Mouse (Mus musculus): Measurements from ENCODE around the gene Ssmem1. TPM values are rescaled to one million over a fixed set of nuclear protein-coding genes. Genes with fewer than 3 reads are reported as not detected.
A peak's percentile ranks its signal among the peaks of the same experiment; 100 is the strongest.

The Ssmem1 gene
- total RNA-seq (2021), result under 1 TPM in 1 of 2 experiments, not detected in 1; 0.54 TPM
- long read RNA-seq, experiment 1, result 0 reads
- long read RNA-seq, experiment 2, result 0 reads

DNA sequence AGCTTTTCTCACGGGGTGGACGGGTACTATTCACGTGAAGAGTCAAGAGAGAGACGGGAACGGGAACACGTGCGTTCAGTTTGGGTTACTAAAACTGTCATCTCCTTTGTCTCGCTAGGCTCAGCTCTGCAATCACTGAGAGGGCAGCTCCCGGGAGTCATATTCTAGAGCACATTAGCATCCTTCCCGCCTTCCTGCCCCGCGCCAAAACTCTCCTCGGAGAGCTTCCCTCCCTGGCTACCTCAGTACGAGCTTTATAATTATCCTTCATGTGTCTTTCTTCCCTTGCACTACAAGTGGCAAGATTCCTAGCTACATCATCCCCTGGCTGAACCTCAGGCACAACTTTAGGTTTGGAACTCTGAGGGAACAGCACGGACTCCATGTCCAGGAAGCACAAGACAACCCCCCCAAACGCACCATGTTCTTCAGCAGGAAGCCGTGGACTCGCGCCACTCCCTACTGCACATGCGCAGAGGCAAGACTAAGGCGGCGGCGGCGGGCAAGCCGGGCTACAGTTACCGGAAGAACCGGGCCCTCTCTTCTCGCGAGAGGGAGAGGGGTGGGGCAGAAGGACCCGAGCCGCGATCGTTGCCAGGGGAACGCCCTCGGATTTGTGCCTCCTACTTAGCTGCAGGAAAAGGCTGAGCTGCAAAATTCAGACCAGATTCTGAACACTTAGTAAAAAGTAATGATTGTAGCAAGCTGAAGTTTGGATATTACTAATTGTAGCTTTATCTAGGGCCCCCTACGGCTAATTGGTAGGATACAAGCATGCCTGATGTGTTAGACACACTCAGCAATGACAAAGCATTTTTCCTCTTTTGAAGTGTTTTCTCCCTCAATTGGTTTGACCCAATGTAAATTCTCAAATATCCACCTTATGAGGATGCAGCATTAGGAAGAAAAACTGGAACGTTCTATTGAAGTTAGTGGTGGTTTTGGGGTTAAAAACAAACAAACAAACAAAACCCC is at the start of gene Ssmem1, which contains the start of gene Tmem209:
Gene Ssmem1 (plus strand): TSS at position 585 of the 975 bp plus-strand sequence.
Gene Tmem209 (minus strand): TSS at position 519 of the 975 bp plus-strand sequence.
- peak; percentile 98 for DNase-seq

DNA sequence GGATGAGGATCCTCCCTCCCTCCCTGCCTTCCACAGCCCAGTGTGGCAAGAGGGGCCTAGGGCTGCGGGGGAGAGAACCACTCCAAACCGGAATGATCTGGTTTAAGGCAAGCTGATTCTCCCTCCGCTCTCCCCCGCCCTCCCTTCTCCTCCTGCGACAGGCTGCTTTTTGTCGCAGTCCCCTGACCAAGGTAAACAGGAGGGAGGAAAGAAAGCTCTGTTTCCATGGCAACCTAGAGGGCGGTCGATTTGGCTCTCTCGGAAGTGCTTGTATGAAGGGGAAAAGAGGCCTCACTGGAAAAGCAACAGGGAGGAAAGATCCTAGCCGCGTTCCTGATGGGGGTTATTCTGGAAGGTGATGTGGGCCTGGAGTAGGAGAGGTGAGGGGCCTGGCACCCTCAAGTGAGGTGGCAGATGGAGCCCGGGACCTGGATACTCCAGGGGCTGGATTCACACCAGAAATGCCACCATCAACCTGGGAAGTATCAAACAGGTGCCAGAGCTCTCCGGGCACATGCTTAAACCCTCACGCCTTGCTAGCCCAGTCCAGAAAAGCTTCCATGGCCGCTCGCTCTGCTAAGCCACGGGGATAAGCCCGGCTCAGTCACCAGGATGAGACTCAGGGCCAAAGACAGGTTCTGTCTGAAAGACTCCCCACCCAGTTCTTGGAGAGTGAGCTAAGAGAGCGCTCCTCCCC is 48.8 kb upstream of the Ssmem1 start:
- no peak for DNase-seq

DNA sequence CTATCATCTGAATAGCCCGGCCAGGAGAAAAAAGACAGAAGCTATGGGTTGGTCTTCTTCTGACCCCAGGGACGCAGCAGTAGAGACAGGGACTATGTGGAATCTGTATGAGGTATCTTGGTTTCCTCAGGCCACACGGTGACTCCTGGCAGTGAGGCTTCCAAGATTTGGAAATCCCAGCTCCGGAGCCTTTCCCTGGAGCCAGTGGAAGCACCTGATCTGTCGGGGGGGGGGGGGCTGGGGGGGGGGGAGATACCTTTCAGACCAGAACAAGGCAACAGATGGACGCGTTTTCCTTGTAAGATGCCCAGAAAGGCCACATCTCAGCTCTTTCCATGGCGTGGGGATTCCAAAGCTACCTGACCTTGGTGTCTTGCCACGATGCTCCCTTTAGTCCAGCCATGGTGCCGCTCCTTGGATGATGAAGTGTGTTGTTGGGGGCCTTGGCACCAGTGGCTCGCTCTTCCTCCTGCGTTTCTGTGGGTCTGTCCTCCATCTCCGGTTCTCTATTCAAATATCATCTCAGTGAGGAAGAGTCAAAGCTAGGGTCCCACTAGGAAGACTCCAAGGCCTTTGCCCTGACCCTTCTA is 47.8 kb upstream of the Ssmem1 start:
- DNase-seq, result no peak

DNA sequence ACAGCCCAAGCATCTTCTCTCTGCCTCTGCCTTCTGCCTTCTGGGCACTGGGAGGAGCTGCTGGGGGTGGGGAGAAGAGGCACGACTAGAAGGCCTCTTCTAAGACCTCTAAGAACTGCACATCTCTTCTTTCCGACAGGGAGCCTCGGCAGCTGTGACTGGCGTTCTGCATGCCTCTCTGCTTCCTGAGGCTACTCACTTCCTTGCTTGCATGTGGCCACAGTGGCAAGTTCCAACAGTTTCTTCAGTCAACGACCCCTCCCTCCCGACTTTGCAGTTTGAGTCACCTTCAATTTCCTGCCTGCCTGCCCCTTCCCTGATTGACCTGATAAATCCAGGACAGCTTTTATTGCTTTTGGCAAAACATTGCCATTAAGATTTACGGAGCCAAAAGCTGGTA is 46.8 kb upstream of the Ssmem1 start:
- no peak for DNase-seq

DNA sequence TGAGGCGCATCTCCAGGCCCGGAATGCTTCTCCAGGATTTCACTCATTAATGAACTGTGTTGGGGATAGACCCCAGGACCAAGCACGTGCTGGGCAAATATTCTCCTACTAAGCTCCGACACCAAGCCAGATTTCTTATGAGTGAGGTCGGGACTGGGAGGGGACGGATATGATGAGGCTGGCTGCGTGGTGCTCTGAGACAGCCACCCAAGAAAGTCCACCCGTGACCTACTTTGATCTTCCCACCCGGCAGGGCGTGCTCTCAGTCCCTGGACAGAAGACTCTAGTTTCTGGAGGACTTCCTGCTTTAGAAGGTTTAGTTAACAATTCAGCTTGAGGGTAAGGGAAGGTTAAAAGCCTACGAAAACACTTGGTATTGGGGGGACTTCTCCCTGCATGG is 44.1 kb upstream of the Ssmem1 start:
- no peak for DNase-seq

DNA sequence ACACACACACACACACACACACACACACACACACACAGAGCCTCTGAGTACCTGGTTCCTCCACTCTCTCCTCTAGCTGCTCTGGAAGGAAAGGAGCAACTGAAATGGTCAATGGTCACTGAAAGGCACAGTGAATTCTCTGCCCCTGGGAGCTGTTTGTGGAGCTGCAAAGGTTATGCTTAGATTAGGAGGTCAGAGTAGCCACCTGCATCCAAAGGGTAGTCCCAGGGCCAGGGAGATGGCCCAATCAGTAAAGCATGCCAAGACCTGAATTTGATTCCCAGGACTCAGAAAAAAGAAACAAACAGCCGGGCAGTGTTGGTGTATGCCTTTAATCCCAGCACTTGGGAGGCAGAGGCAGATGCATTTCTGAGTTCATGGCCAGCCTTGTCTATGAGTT is 41.6 kb upstream of the Ssmem1 start:
- DNase-seq, result no peak

DNA sequence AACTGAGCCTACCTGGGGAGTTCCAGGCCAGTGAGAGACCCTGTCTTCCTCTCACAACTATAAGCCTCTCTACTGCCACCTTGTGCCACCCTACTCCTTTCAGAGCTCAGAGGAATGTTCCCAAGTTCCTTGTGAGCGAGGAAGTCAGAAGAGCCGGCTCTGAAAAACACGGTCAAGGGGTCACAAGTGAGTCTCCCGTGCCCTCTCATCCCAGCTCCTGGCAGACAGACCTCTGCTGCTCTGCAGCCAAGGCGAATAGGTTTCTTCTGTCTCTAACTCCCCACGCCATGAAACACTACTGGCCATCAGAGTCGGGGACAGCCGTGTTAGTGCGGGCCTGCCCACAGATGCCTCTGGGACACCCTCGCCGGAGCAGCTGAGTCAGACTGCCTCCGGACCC is 41.0 kb upstream of the Ssmem1 start:
- DNase-seq, result no peak

DNA sequence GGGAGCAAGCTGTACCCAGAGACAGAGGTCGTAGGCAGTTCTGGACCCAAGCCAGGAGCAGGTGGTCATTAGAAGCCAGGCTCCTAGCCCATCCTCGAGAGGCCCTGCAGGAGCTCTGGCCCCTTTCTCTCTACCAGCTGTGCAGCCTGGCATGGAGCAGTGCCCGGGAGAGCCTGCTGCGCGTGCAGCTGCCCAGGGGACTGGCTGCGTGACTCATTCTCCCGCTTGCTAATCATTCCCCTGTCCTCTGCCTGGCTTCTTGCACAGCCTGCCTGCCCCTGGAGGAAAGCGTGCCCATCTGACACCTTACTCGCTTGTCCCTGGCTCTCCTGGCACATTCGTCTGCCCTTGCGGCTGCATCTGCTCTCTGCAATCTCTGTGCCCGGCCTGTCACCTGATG is 40.3 kb upstream of the Ssmem1 start:
- peak; percentile 72 for DNase-seq

DNA sequence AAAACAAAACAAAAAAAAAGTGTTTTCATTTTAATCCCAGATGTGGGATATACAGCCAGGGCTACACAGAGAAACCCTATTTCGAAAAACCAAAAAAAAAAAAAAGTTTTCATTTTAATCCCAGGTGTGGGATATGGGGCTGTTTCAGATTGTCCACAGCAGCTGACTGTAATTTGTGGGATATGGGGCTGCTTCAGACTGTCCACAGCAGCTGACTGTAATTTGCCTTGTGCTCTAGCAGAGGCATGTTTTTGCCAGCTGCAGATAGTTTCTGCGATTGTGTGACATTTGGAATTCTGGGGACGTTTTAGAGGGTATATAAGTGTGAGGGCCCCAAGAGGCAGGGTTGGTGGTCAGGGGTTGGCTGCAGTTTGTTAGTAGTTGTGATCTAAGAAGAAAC is 37.9 kb upstream of the Ssmem1 start:
- DNase-seq, result no peak

DNA sequence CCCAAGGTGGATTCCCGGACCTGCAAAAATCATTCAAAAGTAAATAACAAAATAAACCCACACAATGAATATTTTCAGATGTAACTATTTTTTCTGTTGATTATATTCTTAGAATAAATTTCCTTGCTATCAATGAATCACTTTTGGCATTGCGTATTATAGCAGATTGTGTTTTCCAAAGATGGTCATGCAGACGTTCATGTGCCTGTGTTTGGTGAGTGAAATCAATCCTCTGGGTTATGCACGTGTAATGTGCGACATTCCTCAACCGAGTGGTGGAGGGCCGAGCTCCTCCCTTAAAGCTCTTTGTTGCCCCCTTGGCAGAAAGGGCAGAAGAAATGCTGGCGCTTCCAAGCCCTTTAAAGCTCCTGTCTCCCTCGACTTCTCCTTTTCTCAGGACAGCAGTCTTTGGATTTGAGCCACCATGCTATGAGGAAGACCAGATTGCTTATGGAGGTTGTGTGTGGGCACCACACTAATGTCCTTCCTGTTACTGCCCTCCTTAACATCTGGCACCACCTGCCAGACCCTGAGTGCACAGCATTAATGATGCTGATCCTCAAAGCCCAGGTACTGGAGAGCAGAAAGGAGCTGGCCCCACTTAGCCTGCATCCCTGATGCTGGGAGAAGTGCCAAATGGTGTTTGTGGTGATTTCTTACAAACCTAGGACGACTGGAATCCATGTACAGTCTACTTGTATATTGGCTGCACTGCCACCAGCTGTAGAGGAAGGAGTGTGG is 33.5 kb upstream of the Ssmem1 start:
- no peak for DNase-seq

DNA sequence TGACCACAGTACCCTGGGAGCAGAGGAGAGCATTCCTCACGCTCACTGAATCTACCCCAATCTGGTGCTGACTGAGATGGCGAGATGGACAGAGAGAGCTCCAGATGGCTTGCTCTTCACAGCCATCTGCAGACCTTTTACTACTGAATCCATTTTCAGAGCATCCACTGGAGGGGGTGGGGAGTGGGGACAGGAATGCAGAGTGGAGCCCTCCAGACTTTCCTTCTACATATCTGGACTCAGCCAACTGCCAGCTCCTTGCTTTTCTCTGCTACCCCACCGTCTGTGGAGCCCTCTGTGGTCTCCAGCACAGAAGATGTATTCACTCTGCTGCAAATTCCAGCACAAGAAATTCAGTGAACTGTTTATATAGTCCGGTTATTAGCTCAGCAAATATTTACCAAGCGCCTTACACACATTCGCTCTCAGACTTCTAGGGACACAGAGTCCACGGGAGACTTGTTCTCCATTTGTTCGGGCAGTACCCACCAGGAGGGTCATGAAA is 32.4 kb upstream of the Ssmem1 start:
- DNase-seq, result no peak

DNA sequence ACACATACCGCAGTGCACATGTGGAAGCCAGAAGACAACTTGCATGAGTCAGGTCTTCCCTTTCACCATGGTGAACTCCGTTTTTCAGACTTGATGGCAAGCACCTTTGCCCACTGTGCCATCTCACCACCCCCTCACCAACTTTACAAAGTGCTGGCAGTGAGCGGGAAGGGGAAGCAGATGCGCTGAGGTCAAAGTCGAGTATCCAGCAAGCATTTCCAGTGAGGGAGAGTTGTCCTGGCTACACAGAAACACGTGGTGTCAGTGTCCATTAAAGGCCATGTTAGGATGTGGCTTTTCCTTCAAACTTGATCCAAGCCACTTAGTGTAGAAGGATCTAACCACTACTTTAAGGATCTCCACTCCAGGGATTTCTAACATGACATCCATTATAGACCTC is 31.9 kb upstream of the Ssmem1 start:
- no peak for DNase-seq

DNA sequence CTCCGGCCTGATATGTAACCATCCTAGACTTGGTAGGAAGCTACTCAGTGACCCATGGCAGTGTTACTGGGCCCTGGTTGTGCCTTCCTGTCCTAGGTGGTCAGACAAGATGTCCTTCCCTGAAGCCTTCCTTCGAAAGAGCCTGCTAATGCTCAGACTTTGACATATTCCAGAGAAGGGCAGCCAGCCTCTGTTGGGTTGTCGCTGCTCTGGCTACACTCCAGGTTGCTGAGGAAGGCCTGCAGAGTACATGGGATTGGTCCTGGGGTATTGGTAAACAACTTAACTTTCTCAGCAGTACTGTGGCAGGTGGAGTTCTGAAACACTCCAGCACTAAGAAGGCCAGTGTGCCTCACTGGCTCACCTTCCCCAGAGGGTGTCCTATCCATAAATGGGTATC is 30.2 kb upstream of the Ssmem1 start:
- DNase-seq, result no peak

DNA sequence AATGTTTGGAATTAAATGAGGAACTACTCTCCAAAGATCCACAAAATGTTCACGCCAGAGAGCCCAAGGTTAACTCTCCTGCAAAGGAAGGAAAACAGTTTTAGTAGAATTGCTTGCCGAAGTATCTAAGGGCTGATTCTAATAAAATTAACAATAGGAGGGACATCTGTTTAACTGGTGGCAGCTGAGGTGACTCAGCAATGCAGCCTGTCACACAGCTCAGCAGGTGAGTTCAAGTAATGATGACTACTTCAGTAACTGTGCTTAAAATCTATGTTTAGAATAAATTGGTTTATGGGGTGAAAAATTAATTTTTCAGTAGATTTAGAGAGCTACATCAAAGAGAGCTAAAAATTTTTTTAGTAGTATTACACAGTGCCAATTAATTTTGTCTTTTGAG is 26.7 kb upstream of the Ssmem1 start:
- DNase-seq, result no peak

DNA sequence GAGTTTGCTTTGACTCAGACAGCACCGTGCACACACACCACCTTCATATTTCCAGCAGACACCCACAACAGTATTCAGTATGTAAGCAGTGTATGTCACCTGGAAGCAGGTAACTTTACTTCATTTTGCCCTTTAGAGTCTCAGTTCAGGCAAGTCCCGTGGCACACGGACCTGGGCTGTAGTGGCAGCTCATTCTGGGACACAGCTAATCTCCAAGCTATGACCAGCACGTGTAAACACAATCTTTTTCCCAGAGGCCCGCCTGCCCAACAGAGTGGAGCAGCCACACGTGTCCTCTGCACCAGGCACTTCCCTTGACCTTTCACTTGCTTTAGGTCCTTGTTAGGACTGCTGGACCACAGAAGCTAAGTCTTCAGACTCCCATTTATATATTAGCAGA is 23.1 kb upstream of the Ssmem1 start:
- no peak for DNase-seq

DNA sequence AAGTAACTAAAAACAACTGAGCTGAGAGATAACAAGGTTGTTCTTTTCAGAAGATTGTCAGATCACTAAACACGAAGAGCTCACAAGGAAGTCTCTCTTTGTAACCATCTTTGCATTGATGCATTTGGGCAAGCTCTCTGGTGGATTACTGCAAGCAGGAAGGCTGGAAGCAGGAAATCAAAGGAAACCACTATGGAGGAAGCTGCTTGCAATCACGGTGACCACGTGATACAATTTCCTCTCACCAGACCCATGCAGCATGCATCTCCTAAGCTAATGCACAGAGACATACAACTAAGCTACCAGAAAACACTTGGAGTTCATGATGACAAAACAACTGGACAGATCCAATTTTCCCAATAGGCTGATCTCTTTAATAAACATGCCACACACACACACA is 10.6 kb upstream of the Ssmem1 start:
- no peak for DNase-seq

DNA sequence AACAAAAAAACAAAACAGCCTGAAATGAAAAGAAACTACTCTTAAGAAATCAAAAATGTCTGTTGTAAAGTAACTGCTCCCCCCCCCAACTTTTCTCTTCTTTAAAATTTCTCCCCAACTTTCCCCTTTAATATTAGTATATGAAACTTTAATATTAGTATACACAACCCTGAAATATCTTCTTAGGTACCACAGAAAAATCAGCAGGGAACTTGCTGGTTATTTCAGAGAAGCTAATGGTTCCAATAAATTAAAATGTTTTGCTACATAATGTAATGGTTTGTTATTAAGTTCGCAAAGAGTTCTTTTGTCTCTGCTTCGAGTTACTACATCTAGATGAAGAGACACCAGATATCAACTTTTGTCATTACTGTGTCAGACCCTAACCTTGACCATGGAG is 825 bp upstream of the Ssmem1 start:
- DNase-seq, result no peak

DNA sequence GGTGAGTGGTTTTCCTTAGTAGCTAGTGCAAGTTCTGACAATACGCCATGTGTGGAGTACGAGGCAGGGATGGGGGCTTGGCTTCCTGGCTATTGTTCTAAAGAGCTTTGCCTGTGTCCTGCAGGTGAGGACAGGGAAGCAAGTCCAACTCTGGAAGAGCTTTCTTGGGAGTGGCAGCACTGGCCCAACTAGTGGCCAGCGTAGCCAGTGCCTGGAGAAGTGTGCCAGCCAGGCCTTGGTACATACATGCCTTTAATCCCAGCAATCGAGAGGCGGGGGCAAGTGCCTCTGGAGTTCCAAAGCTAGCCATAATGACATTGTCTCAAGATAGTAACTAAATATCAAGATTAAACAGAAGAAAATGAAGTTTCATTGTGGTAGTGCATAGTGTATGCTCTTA is 642 bp downstream of the Ssmem1 start:
- no peak for DNase-seq

DNA sequence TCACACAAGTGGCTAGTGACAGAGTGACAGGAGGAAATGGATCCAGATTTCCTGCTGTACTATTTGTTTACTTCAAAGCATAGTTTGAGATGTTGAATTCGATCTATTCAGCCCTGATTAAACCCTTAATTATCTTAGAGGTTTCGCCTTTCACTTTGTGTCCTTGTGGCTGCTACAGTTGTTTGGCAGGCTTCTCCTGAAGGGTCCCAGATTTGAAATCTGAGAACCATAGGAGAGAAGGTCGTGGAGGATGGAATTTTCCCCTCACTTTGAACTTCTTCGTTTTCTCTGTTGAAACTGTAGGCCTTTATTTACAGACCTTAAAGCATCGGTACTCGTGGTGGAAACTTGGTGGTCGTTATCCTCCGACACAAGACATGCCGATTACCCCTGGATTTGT is 4.6 kb downstream of the Ssmem1 start:
- no peak for DNase-seq

DNA sequence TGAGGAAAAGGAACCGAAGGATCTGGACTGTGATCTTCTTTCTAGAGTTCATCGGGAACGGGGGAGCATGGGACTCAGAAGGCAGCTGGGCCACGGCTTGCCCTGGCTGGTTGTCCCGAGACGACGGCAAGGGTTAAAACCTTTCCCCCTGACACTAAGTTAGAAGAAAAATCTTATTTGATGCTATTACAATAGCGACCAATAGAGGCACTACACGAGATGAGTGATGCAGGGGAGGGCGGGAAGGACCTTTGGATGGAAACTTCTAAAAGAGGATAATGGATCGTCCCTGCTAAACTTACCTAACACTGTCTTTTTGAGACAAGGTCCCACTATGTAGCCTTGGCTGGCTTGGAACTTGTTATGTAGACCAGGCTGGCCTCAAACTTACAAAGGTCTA is 10.8 kb downstream of the Ssmem1 start:
- DNase-seq, result no peak

DNA sequence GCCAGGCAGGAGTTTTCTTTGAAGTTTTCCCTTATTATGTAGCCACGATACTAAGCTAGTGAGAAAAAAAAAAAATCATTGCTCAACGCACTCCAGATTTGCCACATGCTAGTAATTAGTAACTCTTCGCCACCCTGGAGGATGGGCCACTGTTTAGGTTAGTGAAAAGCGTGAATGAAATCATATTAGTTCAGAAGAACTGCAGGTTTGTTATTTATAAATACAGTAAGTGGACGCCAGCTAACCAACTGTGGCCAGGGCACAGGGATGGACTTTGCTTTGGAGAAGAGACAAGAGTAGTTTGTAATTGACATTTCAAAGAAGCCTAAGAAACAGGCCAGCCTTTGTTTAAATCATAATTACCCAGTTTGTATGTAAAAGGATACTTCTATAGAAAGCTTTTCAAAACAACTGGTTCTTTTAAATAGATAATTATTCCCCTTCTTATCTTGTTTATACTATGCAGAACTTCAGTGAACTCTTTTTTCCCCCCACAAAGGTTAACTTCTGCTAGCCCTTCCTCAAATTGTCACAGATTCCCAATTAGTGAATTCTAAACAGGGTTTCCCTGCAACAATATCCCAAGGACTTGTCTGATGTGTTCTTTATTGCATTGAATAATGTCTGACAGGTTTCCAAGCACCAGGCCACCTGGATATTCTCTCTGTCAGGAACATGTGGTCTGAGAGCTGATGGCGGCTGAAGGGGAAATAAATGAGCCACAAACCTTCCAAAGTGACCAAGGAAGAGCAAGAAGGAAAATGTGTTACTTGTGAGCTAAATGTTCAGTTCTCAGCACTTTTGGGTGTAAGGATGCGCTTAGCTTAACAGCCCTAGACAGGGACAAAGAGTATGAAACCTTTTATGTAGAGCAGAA is 16.0 kb downstream of the Ssmem1 start:
- no peak for DNase-seq

Data from gastrocnemius, postnatal 25 days (tissue).